Mouse (Mus musculus) olfactory bulb, adult 2 months (tissue): ENCODE measurements at regions not wholly inside any gene's neighbourhood (a gene's known extent, or its start where the extent isn't known, plus 50 kb on each side); places are given as distances from the start of the nearest gene placed in this dataset.

Source experiments
- CTCF ChIP-seq: fragments of 200-500 bp; IDR thresholded peaks from 2 replicates; pipeline ENCODE4 v1.5.1; 2012; ENCODE audit warnings: low read depth, mild to moderate bottlenecking, low read length, moderate library complexity; ENCODE audit not compliant: insufficient read depth
- POLR2A ChIP-seq: fragments of 200-500 bp; IDR thresholded peaks from 2 replicates; pipeline ENCODE4 v1.6.1; 2012; ENCODE audit warnings: mild to moderate bottlenecking, low read depth, low read length, moderate library complexity; ENCODE audit not compliant: insufficient read depth

- TF ChIP-seq CTCF (no peak), POLR2A (no peak)
Measured at GRCm38 (mm10) chr10:109188252-109188651, 177.5 kb upstream of the Syt1 start.
